Mouse (Mus musculus): Measurements from ENCODE around the gene Sorcs2. TPM values are rescaled to one million over a fixed set of nuclear protein-coding genes. Genes with fewer than 3 reads are reported as not detected.

The Sorcs2 gene
- polyA plus RNA-seq (2015; fragmentation: Nextera tagmentation; extraction: Ambion mirVana) = 11.1 and 11.6 TPM in 2 replicates

- Histone ChIP-seq H3K4me3 (ENCODE audit: low read length) (peak within 1 kb of the TSS; percentile 79), H3K36me3 (ENCODE audit: insufficient read depth, low read length) (no peaks in the 10 kb centered on the region), H3K27me3 (ENCODE audit: insufficient read depth, low read length) (peaks cover 3% of the 10 kb centered on the region; the same call in 1 of the 2 replicates), H3K9me3 (ENCODE audit: low read length) (no peaks in the 10 kb centered on the region), H3K9ac (replicated peaks; ENCODE audit: low read length) (peak within 1 kb of the TSS; percentile 87), H3K4me1 (ENCODE audit: insufficient read depth, low read length) (peaks cover 28% of the 10 kb centered on the region), H3K27ac (ENCODE audit: low read length) (no peak within 1 kb of the TSS), H3K4me2 (replicated peaks; ENCODE audit: low read depth, low read length) (peak within 1 kb of the TSS; percentile 99)
- WGBS = under 1% methylated on average over 41 of the region's 45 CpGs
- peak; percentile 83 for ATAC-seq (ENCODE audit: low FRiP score, low TSS enrichment)
Measured at GRCm38 (mm10) chr5:36397837-36398282, at the start of gene Sorcs2. Gene Sorcs2 (minus strand): TSS chr5:36398139.

- H3K4me3 ChIP-seq (ENCODE audit: low read length) = no peak overlapping the region
- no peaks in the 10 kb centered on the region for H3K36me3 ChIP-seq (ENCODE audit: insufficient read depth, low read length)
- no peak overlapping the region for H3K4me2 ChIP-seq (replicated peaks; ENCODE audit: low read depth, low read length)
- WGBS = 50% methylated on average over 9 of the region's 9 CpGs
- no peak for ATAC-seq (ENCODE audit: low FRiP score, low TSS enrichment)
- H3K9me3 ChIP-seq (ENCODE audit: low read length) = no peaks in the 10 kb centered on the region
- H3K27ac ChIP-seq (ENCODE audit: low read length) = no peak overlapping the region
- no peaks in the 10 kb centered on the region for H3K4me1 ChIP-seq (ENCODE audit: insufficient read depth, low read length)
- no peak overlapping the region for H3K9ac ChIP-seq (replicated peaks; ENCODE audit: low read length)
- no peaks in the 10 kb centered on the region for H3K27me3 ChIP-seq (ENCODE audit: insufficient read depth, low read length)
Measured at GRCm38 (mm10) chr5:36446166-36446890, 48.4 kb upstream of the Sorcs2 start.

GRCm38 (mm10) chr5:36445028-36445427, 47.1 kb upstream of the Sorcs2 start:
- no peaks in the 10 kb centered on the region for H3K36me3 ChIP-seq (ENCODE audit: insufficient read depth, low read length)
- H3K9ac ChIP-seq (replicated peaks; ENCODE audit: low read length) = no peak overlapping the region
- no peak overlapping the region for H3K27ac ChIP-seq (ENCODE audit: low read length)
- no peak overlapping the region for H3K4me2 ChIP-seq (replicated peaks; ENCODE audit: low read depth, low read length)
- H3K27me3 ChIP-seq (ENCODE audit: insufficient read depth, low read length) = no peaks in the 10 kb centered on the region
- WGBS = 29% methylated on average over 8 of the region's 8 CpGs
- no peaks in the 10 kb centered on the region for H3K4me1 ChIP-seq (ENCODE audit: insufficient read depth, low read length)
- no peak for ATAC-seq (ENCODE audit: low FRiP score, low TSS enrichment)
- H3K4me3 ChIP-seq (ENCODE audit: low read length) = no peak overlapping the region
- no peaks in the 10 kb centered on the region for H3K9me3 ChIP-seq (ENCODE audit: low read length)

GRCm38 (mm10) chr5:36444611-36445010, 46.7 kb upstream of the Sorcs2 start:
- 70% methylated on average over 4 of the region's 4 CpGs for WGBS
- no peak overlapping the region for H3K4me2 ChIP-seq (replicated peaks; ENCODE audit: low read depth, low read length)
- no peaks in the 10 kb centered on the region for H3K9me3 ChIP-seq (ENCODE audit: low read length)
- no peak for ATAC-seq (ENCODE audit: low FRiP score, low TSS enrichment)
- H3K36me3 ChIP-seq (ENCODE audit: insufficient read depth, low read length) = no peaks in the 10 kb centered on the region
- H3K4me1 ChIP-seq (ENCODE audit: insufficient read depth, low read length) = no peaks in the 10 kb centered on the region
- H3K27me3 ChIP-seq (ENCODE audit: insufficient read depth, low read length) = no peaks in the 10 kb centered on the region
- no peak overlapping the region for H3K9ac ChIP-seq (replicated peaks; ENCODE audit: low read length)
- H3K27ac ChIP-seq (ENCODE audit: low read length) = no peak overlapping the region
- H3K4me3 ChIP-seq (ENCODE audit: low read length) = no peak overlapping the region

GRCm38 (mm10) chr5:36440741-36441140, 42.8 kb upstream of the Sorcs2 start:
- Histone ChIP-seq H3K36me3 (ENCODE audit: insufficient read depth, low read length) (no peaks in the 10 kb centered on the region), H3K9ac (replicated peaks; ENCODE audit: low read length) (no peak overlapping the region), H3K4me2 (replicated peaks; ENCODE audit: low read depth, low read length) (no peak overlapping the region), H3K9me3 (ENCODE audit: low read length) (no peaks in the 10 kb centered on the region), H3K4me3 (ENCODE audit: low read length) (no peak overlapping the region), H3K27ac (ENCODE audit: low read length) (no peak overlapping the region), H3K27me3 (ENCODE audit: insufficient read depth, low read length) (no peaks in the 10 kb centered on the region), H3K4me1 (ENCODE audit: insufficient read depth, low read length) (no peaks in the 10 kb centered on the region)
- ATAC-seq (ENCODE audit: low FRiP score, low TSS enrichment) = no peak
- WGBS = 74% methylated on average over 3 of the region's 3 CpGs

- H3K27ac ChIP-seq (ENCODE audit: low read length) = no peak overlapping the region
Measured at GRCm38 (mm10) chr5:36436858-36437257, 38.9 kb upstream of the Sorcs2 start.

GRCm38 (mm10) chr5:36434398-36434967, 36.5 kb upstream of the Sorcs2 start:
- 67% methylated on average over 9 of the region's 9 CpGs for WGBS
- H3K27ac ChIP-seq (ENCODE audit: low read length) = no peak overlapping the region
- ATAC-seq (ENCODE audit: low FRiP score, low TSS enrichment) = no peak

More at GRCm38 (mm10) chr5:36436858-36437257, 38.9 kb upstream of the Sorcs2 start:
- no peak overlapping the region for H3K9ac ChIP-seq (replicated peaks; ENCODE audit: low read length)
- no peaks in the 10 kb centered on the region for H3K36me3 ChIP-seq (ENCODE audit: insufficient read depth, low read length)
- no peaks in the 10 kb centered on the region for H3K4me1 ChIP-seq (ENCODE audit: insufficient read depth, low read length)
- ATAC-seq (ENCODE audit: low FRiP score, low TSS enrichment) = no peak
- no peaks in the 10 kb centered on the region for H3K9me3 ChIP-seq (ENCODE audit: low read length)
- WGBS = 72% methylated on average over 4 of the region's 4 CpGs
- H3K4me2 ChIP-seq (replicated peaks; ENCODE audit: low read depth, low read length) = no peak overlapping the region
- no peak overlapping the region for H3K4me3 ChIP-seq (ENCODE audit: low read length)
- H3K27me3 ChIP-seq (ENCODE audit: insufficient read depth, low read length) = no peaks in the 10 kb centered on the region

GRCm38 (mm10) chr5:36431711-36432110, 33.8 kb upstream of the Sorcs2 start:
- H3K4me1 ChIP-seq (ENCODE audit: insufficient read depth, low read length) = peaks cover 13% of the 10 kb centered on the region
- H3K4me3 ChIP-seq (ENCODE audit: low read length) = no peak overlapping the region
- WGBS = 58% methylated on average over 2 of the region's 2 CpGs
- no peak for ATAC-seq (ENCODE audit: low FRiP score, low TSS enrichment)
- no peaks in the 10 kb centered on the region for H3K36me3 ChIP-seq (ENCODE audit: insufficient read depth, low read length)
- H3K9ac ChIP-seq (replicated peaks; ENCODE audit: low read length) = no peak overlapping the region
- H3K27me3 ChIP-seq (ENCODE audit: insufficient read depth, low read length) = no peaks in the 10 kb centered on the region
- H3K4me2 ChIP-seq (replicated peaks; ENCODE audit: low read depth, low read length) = no peak overlapping the region
- H3K9me3 ChIP-seq (ENCODE audit: low read length) = no peaks in the 10 kb centered on the region
- H3K27ac ChIP-seq (ENCODE audit: low read length) = no peak overlapping the region

More at GRCm38 (mm10) chr5:36434398-36434967, 36.5 kb upstream of the Sorcs2 start:
- no peak overlapping the region for H3K4me2 ChIP-seq (replicated peaks; ENCODE audit: low read depth, low read length)
- no peaks in the 10 kb centered on the region for H3K9me3 ChIP-seq (ENCODE audit: low read length)
- no peak overlapping the region for H3K9ac ChIP-seq (replicated peaks; ENCODE audit: low read length)
- no peaks in the 10 kb centered on the region for H3K36me3 ChIP-seq (ENCODE audit: insufficient read depth, low read length)
- no peaks in the 10 kb centered on the region for H3K4me1 ChIP-seq (ENCODE audit: insufficient read depth, low read length)
- no peak overlapping the region for H3K4me3 ChIP-seq (ENCODE audit: low read length)
- H3K27me3 ChIP-seq (ENCODE audit: insufficient read depth, low read length) = no peaks in the 10 kb centered on the region

GRCm38 (mm10) chr5:36429551-36429950, 31.6 kb upstream of the Sorcs2 start:
- Histone ChIP-seq H3K9ac (replicated peaks; ENCODE audit: low read length) (no peak overlapping the region), H3K9me3 (ENCODE audit: low read length) (no peaks in the 10 kb centered on the region), H3K4me2 (replicated peaks; ENCODE audit: low read depth, low read length) (no peak overlapping the region), H3K27ac (ENCODE audit: low read length) (no peak overlapping the region), H3K27me3 (ENCODE audit: insufficient read depth, low read length) (no peaks in the 10 kb centered on the region), H3K4me3 (ENCODE audit: low read length) (no peak overlapping the region), H3K4me1 (ENCODE audit: insufficient read depth, low read length) (peaks cover 13% of the 10 kb centered on the region), H3K36me3 (ENCODE audit: insufficient read depth, low read length) (no peaks in the 10 kb centered on the region)
- WGBS = 87% methylated on average over 3 of the region's 3 CpGs
- ATAC-seq (ENCODE audit: low FRiP score, low TSS enrichment) = no peak

GRCm38 (mm10) chr5:36427831-36428230, 29.9 kb upstream of the Sorcs2 start:
- Histone ChIP-seq H3K9me3 (ENCODE audit: low read length) (no peaks in the 10 kb centered on the region), H3K36me3 (ENCODE audit: insufficient read depth, low read length) (no peaks in the 10 kb centered on the region), H3K27me3 (ENCODE audit: insufficient read depth, low read length) (no peaks in the 10 kb centered on the region), H3K27ac (ENCODE audit: low read length) (no peak overlapping the region), H3K9ac (replicated peaks; ENCODE audit: low read length) (0 out of 2 replicates have a peak overlapping the region, but pooled peaks have one; percentile 25), H3K4me1 (ENCODE audit: insufficient read depth, low read length) (peaks cover 13% of the 10 kb centered on the region), H3K4me3 (ENCODE audit: low read length) (no peak overlapping the region), H3K4me2 (replicated peaks; ENCODE audit: low read depth, low read length) (peak overlapping the region; percentile 2; the same call in 1 of the 2 replicates)
- no peak; the same call in 1 of the 2 replicates for ATAC-seq (ENCODE audit: low FRiP score, low TSS enrichment)
- 24% methylated on average over 11 of the region's 11 CpGs for WGBS
